Mouse (Mus musculus) megakaryocyte, embryonic 14.5 days (primary cell): ENCODE measurements around the gene Exoc1.

Source experiments
- FLI1 ChIP-seq: IDR thresholded peaks from 2 replicates; pipeline ENCODE4 v1.6.1; 2012; ENCODE audit warnings: low read length, inconsistent platforms, mixed read lengths
- GATA1 ChIP-seq: IDR thresholded peaks from 3 replicates; pipeline ENCODE4 v1.6.1; 2012; ENCODE audit warnings: mixed read lengths, low read length, inconsistent platforms, borderline replicate concordance

GRCm38 (mm10) chr5:76550426-76550825, 21.3 kb downstream of the Exoc1 start:
- no peak for TF ChIP-seq GATA1
- TF ChIP-seq FLI1, result no peak
